Mouse (Mus musculus) E14TG2a.4 (cell line): ENCODE data around the gene Celf2.

ENCODE experiments used
- CTCF ChIP-seq: conservative IDR thresholded peaks from 2 replicates; pipeline ENCODE4 v1.5.1; 2014; ENCODE audit warnings: low read length
- NANOG ChIP-seq: IDR thresholded peaks from 2 replicates; pipeline ENCODE4 v1.6.1; 2014; ENCODE audit warnings: borderline replicate concordance, low read length, mixed read lengths
- POU5F1 ChIP-seq: IDR thresholded peaks from 2 replicates; pipeline ENCODE4 v1.6.1; 2014; ENCODE audit warnings: low read length, borderline replicate concordance

- TF ChIP-seq CTCF (peak; percentile 18; the same call in 1 of the 2 replicates), POU5F1 (no peak), NANOG (no peak)
These were observed 905.5 kb downstream of the Celf2 start for GRCm38 (mm10) chr2:6603880-6604279.
